Mouse (Mus musculus): Measurements from ENCODE around the gene Paqr9.
A peak's percentile ranks its signal among the peaks of the same experiment; 100 is the strongest.
"Not testable (repeated sequence)": the region's sequence is repeated elsewhere in the genome, so short reads cannot be mapped to it uniquely, and the experiment has no call there.

Gene Paqr9

GRCm38 (mm10) chr9:95559059-95559935 lies at the start of gene Paqr9:
Paqr9 (plus strand) TSS chr9:95559657.
- DNase-seq (ENCODE audit: low spot score in 2 of 2), result peak; percentile 74 to 76

- DNase-seq (ENCODE audit: low spot score in 2 of 2), result no peak
Observed at GRCm38 (mm10) chr9:95510693-95511404, 48.6 kb upstream of the Paqr9 start.

GRCm38 (mm10) chr9:95511472-95512330 lies 47.8 kb upstream of the Paqr9 start, which contains the start of gene U2surp:
U2surp (minus strand) TSS chr9:95511996.
- peak; percentile 98 for DNase-seq (ENCODE audit: low spot score in 2 of 2)

DNA sequence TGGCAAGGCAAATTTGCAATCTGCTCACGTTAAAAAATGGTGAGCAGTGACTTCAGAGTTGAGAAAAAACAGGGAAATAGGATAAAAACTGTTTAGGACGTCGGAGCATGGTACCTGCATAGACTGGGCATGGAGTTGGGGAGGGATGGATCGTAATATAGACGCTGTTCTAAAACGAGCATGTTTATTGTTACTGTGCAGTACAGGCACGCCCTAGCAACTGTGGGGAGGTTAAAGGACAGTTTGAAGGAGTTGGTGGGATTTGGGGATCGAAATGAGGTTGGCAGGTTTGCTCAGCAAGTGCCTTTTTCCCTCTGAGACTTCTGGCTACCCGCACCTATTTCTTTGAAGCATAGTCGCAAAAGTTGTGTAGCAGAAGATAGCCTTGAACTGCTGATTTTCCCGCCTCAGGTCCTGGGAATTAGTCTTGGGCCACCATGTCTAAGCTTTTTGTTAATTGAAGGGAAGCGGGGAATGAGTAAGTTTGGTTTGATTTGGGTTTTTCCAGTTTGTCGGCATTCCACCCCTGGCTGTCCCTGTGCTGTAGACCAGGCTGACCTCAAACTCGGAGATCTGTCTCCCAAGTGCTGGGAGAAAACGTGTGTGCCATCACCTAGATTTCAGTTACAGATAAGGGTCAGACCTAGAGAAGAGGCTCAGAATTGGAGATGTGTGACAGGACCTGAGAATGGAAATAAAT lies 47.0 kb upstream of the Paqr9 start:
- no peak for DNase-seq (ENCODE audit: low spot score in 2 of 2)

GRCm38 (mm10) chr9:95513776-95514175 lies 45.7 kb upstream of the Paqr9 start:
- no peak for DNase-seq (ENCODE audit: low spot score in 2 of 2)

GRCm38 (mm10) chr9:95514361-95514760 lies 45.1 kb upstream of the Paqr9 start:
- DNase-seq (ENCODE audit: low spot score in 2 of 2), result not testable (repeated sequence)

GRCm38 (mm10) chr9:95520563-95520962 lies 38.9 kb upstream of the Paqr9 start:
- DNase-seq (ENCODE audit: low spot score in 2 of 2), result no peak

GRCm38 (mm10) chr9:95521031-95521430 lies 38.4 kb upstream of the Paqr9 start:
- no peak for DNase-seq (ENCODE audit: low spot score in 2 of 2)

- DNase-seq (ENCODE audit: low spot score in 2 of 2), result no peak
Observed at GRCm38 (mm10) chr9:95521566-95521965, 37.9 kb upstream of the Paqr9 start.

GRCm38 (mm10) chr9:95522561-95522960 lies 36.9 kb upstream of the Paqr9 start:
- no peak for DNase-seq (ENCODE audit: low spot score in 2 of 2)

- no peak for DNase-seq (ENCODE audit: low spot score in 2 of 2)
Observed at GRCm38 (mm10) chr9:95525376-95525775, 34.1 kb upstream of the Paqr9 start.

- DNase-seq (ENCODE audit: low spot score in 2 of 2), result peak; percentile 49 to 52
Observed at GRCm38 (mm10) chr9:95525961-95526360, 33.5 kb upstream of the Paqr9 start.

DNA sequence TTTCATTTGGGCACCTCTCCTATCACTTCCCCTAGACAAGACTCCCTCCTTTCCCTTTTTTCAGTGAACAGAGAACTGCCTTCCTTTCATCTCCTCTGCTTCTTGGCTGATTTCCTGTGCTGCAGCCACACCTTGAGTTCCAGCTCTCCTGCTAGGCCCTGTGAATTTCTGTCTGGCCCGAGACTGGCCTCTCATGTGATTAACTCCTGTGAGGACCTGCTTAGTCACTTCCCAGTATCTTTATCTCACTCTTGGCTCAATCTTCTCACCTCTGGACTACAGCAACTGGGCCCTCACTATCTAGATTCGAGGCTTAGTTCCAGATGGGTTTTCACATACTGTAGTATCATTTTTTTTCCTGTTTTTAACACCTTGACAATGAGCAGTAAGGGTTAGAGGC lies 31.8 kb upstream of the Paqr9 start:
- no peak for DNase-seq (ENCODE audit: low spot score in 2 of 2)

GRCm38 (mm10) chr9:95531144-95531543 lies 28.3 kb upstream of the Paqr9 start:
- DNase-seq (ENCODE audit: low spot score in 2 of 2), result no peak

DNA sequence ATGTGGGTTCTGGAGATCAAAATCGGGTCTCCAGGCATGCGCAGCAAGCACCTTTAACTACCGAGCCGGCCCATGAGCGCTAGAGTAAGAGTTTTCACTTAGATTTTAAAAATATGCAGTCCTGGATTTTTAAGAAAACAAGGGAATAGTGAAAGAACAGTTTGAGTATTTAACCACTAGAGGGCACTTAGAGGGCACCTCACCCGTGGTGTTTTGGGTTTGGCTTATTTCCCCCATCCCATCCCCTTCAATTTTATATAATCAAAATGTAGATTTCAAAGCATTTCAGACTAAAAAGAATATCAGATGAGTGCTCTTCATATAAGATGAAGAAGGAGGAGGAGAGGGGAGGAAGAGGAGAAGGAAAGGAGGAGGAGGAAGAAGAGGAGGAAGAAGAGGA lies 25.6 kb upstream of the Paqr9 start:
- no peak for DNase-seq (ENCODE audit: low spot score in 2 of 2)

- DNase-seq (ENCODE audit: low spot score in 2 of 2), result no peak
Observed at GRCm38 (mm10) chr9:95539176-95539800, 20.2 kb upstream of the Paqr9 start.

DNA sequence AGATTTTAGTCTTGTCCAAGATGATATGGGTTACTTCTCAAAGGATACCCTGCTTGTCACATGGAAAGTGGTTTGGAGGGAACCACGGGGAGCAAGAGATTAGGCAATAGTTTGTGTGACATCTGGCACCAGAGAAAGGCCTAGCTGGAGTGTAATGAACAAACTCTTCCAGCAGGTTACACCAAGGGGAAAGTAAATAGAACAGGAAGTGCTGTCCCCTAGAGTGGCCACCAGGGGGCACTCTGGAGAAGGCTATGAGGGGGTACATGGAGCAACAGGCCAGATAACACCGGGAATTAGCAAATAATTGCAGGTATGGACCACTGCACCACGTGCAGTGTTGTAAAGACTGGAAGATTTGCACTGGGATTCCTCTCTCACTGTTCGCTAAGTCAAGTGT lies 19.0 kb upstream of the Paqr9 start:
- no peak for DNase-seq (ENCODE audit: low spot score in 2 of 2)

DNA sequence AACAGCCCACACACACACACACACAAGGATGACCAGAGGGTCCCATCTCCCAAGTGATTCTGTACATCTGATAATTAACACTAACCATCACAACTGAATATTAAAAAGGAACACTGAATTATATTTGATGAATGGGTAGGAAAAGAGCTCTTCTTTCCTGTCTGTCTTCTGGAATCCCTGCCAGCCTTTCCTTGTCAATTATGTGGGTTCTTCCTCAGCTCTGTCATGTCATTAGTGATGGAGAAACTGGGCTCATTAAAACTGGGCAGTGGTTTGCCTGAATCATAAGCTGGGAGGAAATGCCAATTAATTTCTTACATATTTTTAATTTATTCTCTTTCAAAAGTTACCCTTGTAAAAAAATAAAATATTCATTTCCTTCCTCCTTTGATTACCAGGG lies 18.2 kb upstream of the Paqr9 start:
- DNase-seq (ENCODE audit: low spot score in 2 of 2), result no peak

- no peak for DNase-seq (ENCODE audit: low spot score in 2 of 2)
Observed at GRCm38 (mm10) chr9:95541650-95542432, 17.6 kb upstream of the Paqr9 start.

GRCm38 (mm10) chr9:95542475-95542874 lies 17.0 kb upstream of the Paqr9 start:
- no peak for DNase-seq (ENCODE audit: low spot score in 2 of 2)
